Mouse (Mus musculus): ENCODE measurements around the gene Cldn15. TPM values are rescaled to one million over a fixed set of nuclear protein-coding genes. Genes with fewer than 3 reads are reported as not detected.
A peak's percentile ranks its signal among the peaks of the same experiment; 100 is the strongest.

The Cldn15 gene
- total and polyA plus RNA-seq, 3 experiments: 1.2 to 2.1 TPM; not detected in 1

GRCm38 (mm10) chr5:136933930-136934329 is 32.5 kb upstream of the Cldn15 start:
- Histone ChIP-seq H3K9ac (ENCODE audit: control insufficient read depth, low read depth, low read length, poor library complexity, severe bottlenecking) (no peak overlapping the region), H3K27me3 (ENCODE audit: control insufficient read depth in 1 of 2, insufficient read depth in 2 of 2, low read length in 2 of 2) (no peaks in the 10 kb centered on the region), H3K9me3 (replicated peaks; ENCODE audit: insufficient read depth, low read length) (no peaks in the 10 kb centered on the region), H3K27ac (ENCODE audit: control insufficient read depth, low read depth, low read length) (no peak overlapping the region), H3K4me1 (ENCODE audit: control insufficient read depth in 1 of 2, insufficient read depth in 2 of 2, low read length in 2 of 2) (no peaks in the 10 kb centered on the region), H3K4me3 (ENCODE audit: control insufficient read depth in 1 of 2, insufficient read depth in 1 of 2, low read depth in 2 of 2, low read length in 2 of 2) (no peak overlapping the region), H3K79me2 (ENCODE audit: control insufficient read depth, insufficient read depth, low read length, poor library complexity) (no peaks in the 10 kb centered on the region), H3K36me3 (ENCODE audit: control insufficient read depth in 1 of 2, insufficient read depth in 2 of 2, low read length in 2 of 2) (peaks cover 0 to 1% of the 10 kb centered on the region in 2 experiments; a peak in 2 of 4 replicates)
- no peak for TF ChIP-seq POLR2AphosphoS5 (IDR thresholded peaks at IDR 0.05; ENCODE audit: borderline replicate concordance, low read depth, low read length)
- no peak for DNase-seq (ENCODE audit: low read depth, low spot score)

- Histone ChIP-seq H3K4me1 (ENCODE audit: control insufficient read depth in 1 of 2, insufficient read depth in 2 of 2, low read length in 2 of 2) (no peaks in the 10 kb centered on the region), H3K4me3 (ENCODE audit: control insufficient read depth in 1 of 2, insufficient read depth in 1 of 2, low read depth in 2 of 2, low read length in 2 of 2) (no peak overlapping the region), H3K27me3 (ENCODE audit: control insufficient read depth in 1 of 2, insufficient read depth in 2 of 2, low read length in 2 of 2) (no peaks in the 10 kb centered on the region), H3K9ac (ENCODE audit: control insufficient read depth, low read depth, low read length, poor library complexity, severe bottlenecking) (no peak overlapping the region), H3K27ac (ENCODE audit: control insufficient read depth, low read depth, low read length) (no peak overlapping the region), H3K36me3 (ENCODE audit: control insufficient read depth in 1 of 2, insufficient read depth in 2 of 2, low read length in 2 of 2) (peaks cover 0 to 1% of the 10 kb centered on the region in 2 experiments; a peak in 2 of 4 replicates), H3K79me2 (ENCODE audit: control insufficient read depth, insufficient read depth, low read length, poor library complexity) (no peaks in the 10 kb centered on the region), H3K9me3 (replicated peaks; ENCODE audit: insufficient read depth, low read length) (no peaks in the 10 kb centered on the region)
- peak; percentile 62 for DNase-seq (ENCODE audit: low read depth, low spot score)
- no peak for TF ChIP-seq NRF1 (IDR thresholded peaks at IDR 0.05; ENCODE audit: insufficient read depth, low read depth, low read length, poor library complexity, severe bottlenecking)
- no peak for TF ChIP-seq MAX (IDR thresholded peaks at IDR 0.05; ENCODE audit: low read length)
- TF ChIP-seq USF1 (IDR thresholded peaks at IDR 0.05; ENCODE audit: low read depth, low read length): no peak
- TF ChIP-seq MEF2A (IDR thresholded peaks at IDR 0.05; ENCODE audit: extremely low read depth, insufficient replicate concordance, low read depth, low read length, poor library complexity, severe bottlenecking): no peak
- no peak for TF ChIP-seq JUND (IDR thresholded peaks at IDR 0.05; ENCODE audit: low read depth, low read length)
- TF ChIP-seq MAFK (IDR thresholded peaks at IDR 0.05; ENCODE audit: borderline replicate concordance, low read depth, low read length): no peak
- TF ChIP-seq CTCF (IDR thresholded peaks at IDR 0.05 in 2 of 3, conservative IDR thresholded peaks at IDR 0.05 in 1 of 3; ENCODE audit: control insufficient read depth in 1 of 3, insufficient read depth in 1 of 3, low read depth in 2 of 3, low read length in 3 of 3, poor library complexity in 1 of 3, severe bottlenecking in 1 of 3): peak; percentile 57 to 69 (median 58)
- no peak for TF ChIP-seq MXI1 (IDR thresholded peaks at IDR 0.05; ENCODE audit: low read depth, low read length)
- no peak for TF ChIP-seq POLR2A (IDR thresholded peaks at IDR 0.05; ENCODE audit: control insufficient read depth in 1 of 2, insufficient read depth in 1 of 2, low read depth in 1 of 2, low read length in 2 of 2, poor library complexity in 1 of 2)
- TF ChIP-seq MAZ (IDR thresholded peaks at IDR 0.05; ENCODE audit: low read depth, low read length): no peak
- no peak for TF ChIP-seq MYC (IDR thresholded peaks at IDR 0.05; ENCODE audit: low read depth, low read length)
- no peak for TF ChIP-seq RCOR1 (IDR thresholded peaks at IDR 0.05; ENCODE audit: low read depth, low read length)
- no peak for TF ChIP-seq ZNF384 (IDR thresholded peaks at IDR 0.05; ENCODE audit: low read depth, low read length)
- no peak for TF ChIP-seq TAL1 (IDR thresholded peaks at IDR 0.05; ENCODE audit: low read length)
- peak; percentile 37 for TF ChIP-seq SMC3 (IDR thresholded peaks at IDR 0.05; ENCODE audit: low read depth, low read length)
- no peak for TF ChIP-seq ZKSCAN1 (IDR thresholded peaks at IDR 0.05; ENCODE audit: low read depth, low read length)
- no peak for TF ChIP-seq HCFC1 (IDR thresholded peaks at IDR 0.05; ENCODE audit: low read depth, low read length)
- no peak for TF ChIP-seq TBP (IDR thresholded peaks at IDR 0.05; ENCODE audit: low read depth, low read length)
- TF ChIP-seq ETS1 (IDR thresholded peaks at IDR 0.05; ENCODE audit: low read depth, low read length): no peak
- TF ChIP-seq RAD21 (IDR thresholded peaks at IDR 0.05; ENCODE audit: low read depth, low read length): peak; percentile 20
- no peak for TF ChIP-seq USF2 (IDR thresholded peaks at IDR 0.05; ENCODE audit: borderline replicate concordance in 1 of 2, insufficient read depth in 1 of 2, low read depth in 1 of 2, low read length in 2 of 2)
Measured at GRCm38 (mm10) chr5:136935905-136936695, 30.3 kb upstream of the Cldn15 start.

All from MEL (cell line).